Mouse (Mus musculus) cerebellum, adult 2 months (tissue): ENCODE data around the gene Cplx3. TPM values are rescaled to one million over a fixed set of nuclear protein-coding genes. Genes with fewer than 3 reads are reported as not detected.

Experiments
- DNase-seq, 2 experiments: peaks; one replicate each; pipeline ENCODE4 v3.0.0; 2021
- H3K27ac ChIP-seq: fragments of 200-500 bp; 2 replicates; pipeline ENCODE4 v1.5.1; 2012; ENCODE audit warnings: low read length, control low read depth, inconsistent platforms; ENCODE audit not compliant: insufficient read depth
- H3K27me3 ChIP-seq: fragments of 200-500 bp; 2 replicates; pipeline ENCODE4 v1.6.1; 2012; ENCODE audit warnings: inconsistent platforms, mild to moderate bottlenecking, low read length, moderate library complexity; ENCODE audit not compliant: control insufficient read depth, insufficient read depth
- H3K4me1 ChIP-seq: fragments of 200-500 bp; 2 replicates; pipeline ENCODE4 v1.6.1; 2011; ENCODE audit warnings: low read length; ENCODE audit not compliant: control insufficient read depth, insufficient read depth
- H3K4me3 ChIP-seq: fragments of 200-500 bp; replicated peaks from 2 replicates; pipeline ENCODE3; 2011; ENCODE audit warnings: mild to moderate bottlenecking, low read depth, low read length, control low read depth; ENCODE audit not compliant: insufficient read depth
- CTCF ChIP-seq: fragments of 200-500 bp; IDR thresholded peaks from 2 replicates; pipeline ENCODE4 v1.5.1; 2011; ENCODE audit warnings: low read depth, mild to moderate bottlenecking, control low read depth, low read length, moderate library complexity, borderline replicate concordance; ENCODE audit not compliant: insufficient read depth
- POLR2A ChIP-seq: fragments of 200-500 bp; IDR thresholded peaks from 2 replicates; pipeline ENCODE4 v1.6.1; 2011; ENCODE audit warnings: low read length, control low read depth, borderline replicate concordance; ENCODE audit not compliant: insufficient read depth
- WGBS: fragments of 180-500 bp; shearing (Covaris S2); methylation state at CpG from one replicate; pipeline ENCODE4 v1.1.7; 2018; 5-methylcytosine and 5-hydroxymethylcytosine counted together
- polyA plus RNA-seq: library from polyadenylated mRNA; depleted of rRNA; stranded (reverse); fragments of >200 nt; gene quantifications from 2 replicates; pipeline ENCODE4 v1.2.3, GENCODE M21; 2012

Gene Cplx3
- polyA plus RNA-seq, 1 experiment: 1.4 TPM

GRCm38 (mm10) chr9:57604875-57605274 is 1.2 kb downstream of the Cplx3 start:
- Histone ChIP-seq H3K27ac (no peak overlapping the region), H3K4me3 (no peak overlapping the region), H3K4me1 (peaks cover 8% of the 10 kb centered on the region; the same call in 1 of the 2 replicates), H3K27me3 (no peaks in the 10 kb centered on the region)
- WGBS: 81% methylated on average over 4 of the region's 4 CpGs
- TF ChIP-seq CTCF: no peak
- DNase-seq: no peak

- Histone ChIP-seq H3K27ac (no peak overlapping the region), H3K4me3 (no peak overlapping the region), H3K27me3 (no peaks in the 10 kb centered on the region), H3K4me1 (peaks cover 7% of the 10 kb centered on the region; the same call in 1 of the 2 replicates)
- 51% methylated on average over 8 of the region's 8 CpGs for WGBS
- no peak for DNase-seq
- TF ChIP-seq POLR2A (no peak), CTCF (no peak)
These were observed 4.0 kb downstream of the Cplx3 start for GRCm38 (mm10) chr9:57602098-57602497.

- Histone ChIP-seq H3K27me3 (no peaks in the 10 kb centered on the region), H3K4me1 (peaks cover 3% of the 10 kb centered on the region; the same call in 1 of the 2 replicates), H3K27ac (no peak overlapping the region), H3K4me3 (no peak overlapping the region)
- DNase-seq: peak; percentile 38 to 50
- TF ChIP-seq POLR2A (no peak), CTCF (no peak)
- 21% methylated on average over 2 of the region's 2 CpGs for WGBS
These were observed 4.8 kb downstream of the Cplx3 start for GRCm38 (mm10) chr9:57601353-57601706.

- H3K4me3 ChIP-seq: no peak overlapping the region
- no peaks in the 10 kb centered on the region for H3K27me3 ChIP-seq
- DNase-seq: no peak
- no peak overlapping the region for H3K27ac ChIP-seq
- H3K4me1 ChIP-seq: no peaks in the 10 kb centered on the region
- WGBS: 66% methylated on average over 3 of the region's 3 CpGs
- TF ChIP-seq CTCF (no peak), POLR2A (no peak)
These were observed 5.3 kb downstream of the Cplx3 start for GRCm38 (mm10) chr9:57600620-57601352.

- 55% methylated on average over 8 of the region's 8 CpGs for WGBS
- Histone ChIP-seq H3K27ac (no peak overlapping the region), H3K27me3 (no peaks in the 10 kb centered on the region), H3K4me3 (no peak overlapping the region), H3K4me1 (no peaks in the 10 kb centered on the region)
- no peak for TF ChIP-seq POLR2A
- no peak for TF ChIP-seq CTCF
- no peak for DNase-seq
These were observed 7.1 kb downstream of the Cplx3 start for GRCm38 (mm10) chr9:57598851-57599563.

GRCm38 (mm10) chr9:57597929-57598382 is 8.1 kb downstream of the Cplx3 start:
- TF ChIP-seq CTCF (no peak), POLR2A (no peak)
- WGBS: 40% methylated on average over 4 of the region's 4 CpGs

GRCm38 (mm10) chr9:57597265-57597664 is 8.8 kb downstream of the Cplx3 start:
- Histone ChIP-seq H3K27ac (no peak overlapping the region), H3K27me3 (no peaks in the 10 kb centered on the region), H3K4me3 (no peak overlapping the region), H3K4me1 (peaks cover 6% of the 10 kb centered on the region; the same call in 1 of the 2 replicates)
- DNase-seq: no peak
- WGBS: 88% methylated on average over 8 of the region's 8 CpGs
- TF ChIP-seq CTCF (no peak), POLR2A (no peak)

More at GRCm38 (mm10) chr9:57597929-57598382, 8.1 kb downstream of the Cplx3 start:
- DNase-seq: no peak
- no peak overlapping the region for H3K27ac ChIP-seq
- no peak overlapping the region for H3K4me3 ChIP-seq
- peaks cover 6% of the 10 kb centered on the region; the same call in 1 of the 2 replicates for H3K4me1 ChIP-seq
- H3K27me3 ChIP-seq: no peaks in the 10 kb centered on the region

GRCm38 (mm10) chr9:57594174-57594509 is 11.9 kb downstream of the Cplx3 start:
- Histone ChIP-seq H3K27me3 (no peaks in the 10 kb centered on the region), H3K4me3 (no peak overlapping the region)
- 40% methylated on average over 9 of the region's 9 CpGs for WGBS

More at GRCm38 (mm10) chr9:57594174-57594509, 11.9 kb downstream of the Cplx3 start:
- H3K4me1 ChIP-seq: peaks cover 6% of the 10 kb centered on the region; the same call in 1 of the 2 replicates
- no peak for DNase-seq
- H3K27ac ChIP-seq: no peak overlapping the region
- no peak for TF ChIP-seq CTCF
- no peak for TF ChIP-seq POLR2A
